Mouse (Mus musculus): ENCODE measurements at regions not wholly inside any gene's neighbourhood (a gene's known extent, or its start where the extent isn't known, plus 50 kb on each side); places are given as distances from the start of the nearest gene placed in this dataset.

DNA sequence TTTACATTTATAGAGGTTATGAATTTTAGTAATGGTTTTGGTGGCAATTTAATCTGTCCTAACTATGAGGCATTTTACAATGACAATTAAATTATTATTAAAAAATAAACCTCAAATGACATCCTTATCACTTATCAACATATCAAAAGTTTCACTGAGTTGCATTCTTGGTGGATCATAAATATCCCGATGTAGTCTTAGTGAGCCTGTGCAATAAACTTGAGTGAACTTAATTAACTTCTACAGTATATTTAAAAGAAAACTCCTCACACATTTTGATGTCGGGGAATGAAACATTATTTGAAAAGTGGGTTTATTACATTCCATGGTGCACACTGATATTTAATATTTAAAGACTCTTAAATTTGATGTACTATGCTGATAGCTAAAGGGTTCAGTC lies 568.9 kb upstream of the Brinp1 start:
- TF ChIP-seq CTCF (IDR thresholded peaks at IDR 0.05; ENCODE audit: extremely low read depth, insufficient read depth, low read length) = no peak
- no peak for TF ChIP-seq POLR2A (IDR thresholded peaks at IDR 0.05; ENCODE audit: extremely low read depth, insufficient read depth, low read length)
